Mouse (Mus musculus) MEL (cell line): ENCODE measurements around the gene Tmem202.

Experiments used
- CHD1 ChIP-seq: IDR thresholded peaks from 2 replicates; pipeline ENCODE4 v1.6.1; 2012; ENCODE audit warnings: low read depth, mild to moderate bottlenecking, inconsistent platforms, low read length, improper control_type of control experiment
- GATA1 ChIP-seq: IDR thresholded peaks from 2 replicates; pipeline ENCODE4 v1.6.1; 2011; ENCODE audit warnings: low read depth, low read length, improper control_type of control experiment
- MAX ChIP-seq: IDR thresholded peaks from 2 replicates; pipeline ENCODE4 v1.6.1; 2011; ENCODE audit warnings: low read length, improper control_type of control experiment
- MAZ ChIP-seq: IDR thresholded peaks from 2 replicates; pipeline ENCODE4 v1.6.1; 2012; ENCODE audit warnings: low read depth, mild to moderate bottlenecking, inconsistent platforms, low read length, improper control_type of control experiment

- TF ChIP-seq MAX (no peak), MAZ (no peak), CHD1 (no peak), GATA1 (no peak)
Measured at GRCm38 (mm10) chr9:59553719-59554118, 14.1 kb upstream of the Tmem202 start.
